Mouse (Mus musculus) liver, embryonic 14.5 days (tissue): ENCODE results near the gene Cnot6.

Experiments used
- CTCF ChIP-seq: IDR thresholded peaks from 2 replicates; pipeline ENCODE4 v1.5.1; 2016; ENCODE audit warnings: antibody characterized with exemption, low read depth, control low read depth
- EP300 ChIP-seq: IDR thresholded peaks from 2 replicates; pipeline ENCODE4 v1.6.1; 2016; ENCODE audit warnings: antibody characterized with exemption, low read depth

DNA sequence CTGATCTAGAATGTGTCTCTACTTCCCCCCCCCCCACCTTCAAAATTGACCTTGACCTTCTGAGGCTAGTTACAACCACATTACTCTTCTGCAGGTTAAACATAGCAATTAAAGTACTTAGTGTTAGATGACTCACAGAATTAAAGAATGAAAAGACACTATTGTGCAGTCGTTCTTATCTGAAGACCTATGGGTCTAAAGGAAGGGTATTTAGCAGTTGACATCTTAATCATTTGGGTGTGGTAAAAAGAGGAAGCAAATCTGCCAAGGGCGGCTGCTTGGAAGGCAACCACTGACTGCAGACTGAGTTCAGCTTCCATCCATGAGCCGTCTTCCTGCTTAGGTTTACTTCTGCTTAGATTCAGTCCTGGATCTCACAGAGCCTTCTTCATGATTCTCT, 27.3 kb upstream of the Cnot6 start:
- TF ChIP-seq CTCF = no peak
- TF ChIP-seq EP300 = no peak
